Mouse (Mus musculus) bone marrow macrophage, adult 2 months (primary cell): ENCODE measurements around the gene Il27ra. TPM values are rescaled to one million over a fixed set of nuclear protein-coding genes. Genes with fewer than 3 reads are reported as not detected.
"Not testable (repeated sequence)": the region's sequence is repeated elsewhere in the genome, so short reads cannot be mapped to it uniquely, and the experiment has no call there.

ENCODE experiments used
- H3K27ac ChIP-seq: 2 replicates; pipeline ENCODE4 v1.5.1; 2012; ENCODE audit warnings: low read depth, low read length; ENCODE audit not compliant: insufficient read depth
- H3K4me1 ChIP-seq: 2 replicates; pipeline ENCODE4 v1.6.1; 2012; ENCODE audit warnings: low read length; ENCODE audit not compliant: control insufficient read depth, insufficient read depth
- H3K4me3 ChIP-seq: 2 replicates; pipeline ENCODE4 v1.5.1; 2012; ENCODE audit warnings: mild to moderate bottlenecking, low read length, moderate library complexity; ENCODE audit not compliant: insufficient read depth
- CTCF ChIP-seq: IDR thresholded peaks from 2 replicates; pipeline ENCODE4 v1.5.1; 2012; ENCODE audit warnings: low read depth, mild to moderate bottlenecking, low read length, moderate library complexity
- POLR2A ChIP-seq: IDR thresholded peaks from 2 replicates; pipeline ENCODE4 v1.6.1; 2012; ENCODE audit warnings: mild to moderate bottlenecking, low read depth, low read length, borderline replicate concordance
- polyA plus RNA-seq: library from polyadenylated mRNA; stranded (reverse); fragments of >200 nt; gene quantifications from 2 replicates; pipeline ENCODE4 v1.2.4, GENCODE M21; 2012; ENCODE audit not compliant: missing spikeins, insufficient read depth, insufficient read length

Il27ra gene
- polyA plus RNA-seq, 1 experiment = 0.68 TPM

DNA sequence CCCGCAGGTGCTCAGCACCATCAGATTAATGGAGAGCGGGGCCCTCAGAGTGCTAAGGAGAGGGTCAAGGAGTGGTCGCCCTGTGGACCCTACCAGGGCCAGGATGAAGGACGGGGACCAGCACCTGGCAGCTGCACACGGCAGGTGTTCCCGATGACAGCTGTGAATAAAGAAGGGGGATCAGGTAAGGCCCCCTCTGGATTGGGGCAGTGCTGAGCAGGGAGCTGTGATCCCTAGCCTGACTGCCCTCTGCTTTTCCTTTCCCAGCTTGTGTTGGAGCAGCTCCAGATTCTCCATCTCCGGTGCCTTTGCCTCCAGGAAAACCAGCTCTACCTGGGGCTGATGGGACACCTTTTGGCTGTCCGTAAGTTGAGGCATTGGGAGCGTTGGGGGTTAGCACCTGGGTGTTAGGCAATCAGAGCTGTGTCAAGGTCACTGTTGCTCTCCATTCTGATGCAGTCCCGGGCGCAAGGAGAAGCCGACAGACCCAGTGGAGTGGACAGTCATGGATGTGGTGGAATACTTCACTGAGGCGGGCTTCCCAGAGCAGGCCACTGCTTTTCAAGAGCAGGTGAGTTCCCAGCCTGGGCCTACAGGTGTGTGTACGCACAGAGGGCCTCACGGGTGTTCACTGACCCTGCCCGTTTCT is 43.2 kb downstream of the Il27ra start:
- Histone ChIP-seq H3K4me1 (peaks cover 20% of the 10 kb centered on the region), H3K4me3 (peak overlapping the region; percentile 67), H3K27ac (no peak overlapping the region)
- no peak for TF ChIP-seq POLR2A
- no peak for TF ChIP-seq CTCF

DNA sequence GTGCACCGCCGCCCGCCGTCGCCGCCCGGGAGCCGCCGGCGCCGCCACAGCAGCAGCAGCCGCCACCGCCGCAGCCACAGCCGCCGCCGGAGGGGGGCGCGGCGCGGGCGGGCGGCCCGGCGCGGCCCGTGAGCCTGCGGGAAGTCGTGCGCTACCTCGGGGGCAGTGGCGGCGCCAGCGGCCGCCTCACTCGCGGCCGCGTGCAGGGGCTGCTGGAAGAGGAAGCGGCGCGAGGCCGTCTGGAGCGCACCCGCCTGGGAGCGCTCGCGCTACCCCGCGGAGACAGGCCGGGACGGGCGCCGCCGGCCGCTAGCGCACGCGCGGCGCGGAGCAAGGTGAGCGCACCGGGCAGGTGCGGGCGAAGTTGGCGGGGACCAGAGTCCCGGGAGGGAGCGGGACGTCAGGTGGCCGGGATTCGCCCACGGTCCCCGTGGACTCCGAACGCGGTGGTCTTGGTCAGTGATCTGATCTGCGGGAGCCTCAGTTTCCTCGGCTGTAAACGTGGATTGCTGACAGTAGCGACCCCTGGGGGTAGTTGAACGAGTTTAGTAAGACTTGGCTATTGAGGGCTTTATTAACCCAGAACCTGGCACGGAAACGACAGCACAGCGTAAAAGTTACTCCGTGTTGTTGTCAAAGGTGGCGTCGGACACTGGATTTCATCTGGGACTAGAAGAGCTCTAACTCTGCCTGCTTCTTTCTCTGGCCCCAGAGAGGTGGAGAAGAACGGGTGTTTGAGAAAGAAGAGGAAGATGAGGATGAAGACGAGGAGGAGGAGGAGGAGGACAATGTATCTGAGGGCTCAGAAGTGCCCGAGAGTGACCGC is 43.9 kb downstream of the Il27ra start:
- Histone ChIP-seq H3K27ac (peak overlapping the region; percentile 55), H3K4me3 (peak overlapping the region; percentile 67), H3K4me1 (peaks cover 23% of the 10 kb centered on the region)
- TF ChIP-seq POLR2A (no peak), CTCF (no peak; the same call in 1 of the 2 replicates)

DNA sequence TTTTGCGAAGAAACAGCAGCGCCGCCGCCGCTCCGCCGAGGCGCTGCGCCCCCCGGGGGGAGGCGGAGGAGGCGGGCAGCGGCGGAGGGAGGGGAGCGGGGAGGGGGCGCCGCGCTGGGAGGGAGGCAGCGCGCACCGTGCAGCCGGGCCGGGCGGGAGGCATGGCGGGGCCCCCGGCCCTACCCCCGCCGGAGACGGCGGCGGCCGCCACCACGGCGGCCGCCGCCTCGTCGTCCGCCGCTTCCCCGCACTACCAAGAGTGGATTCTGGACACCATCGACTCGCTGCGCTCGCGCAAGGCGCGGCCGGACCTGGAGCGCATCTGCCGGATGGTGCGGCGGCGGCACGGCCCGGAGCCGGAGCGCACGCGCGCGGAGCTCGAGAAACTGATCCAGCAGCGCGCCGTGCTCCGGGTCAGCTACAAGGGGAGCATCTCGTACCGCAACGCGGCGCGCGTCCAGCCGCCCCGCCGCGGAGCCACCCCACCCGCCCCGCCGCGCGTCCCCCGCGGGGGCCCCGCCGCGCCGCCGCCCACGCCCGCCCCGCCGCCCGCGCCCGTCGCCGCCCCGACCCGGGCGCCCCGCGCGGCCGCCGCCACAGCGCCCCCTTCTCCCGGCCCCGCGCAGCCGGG is 44.8 kb downstream of the Il27ra start, which contains the start of gene Samd1:
Samd1 (plus strand) TSS at position 162 of the 631 bp plus-strand sequence.
- Histone ChIP-seq H3K4me1 (peaks cover 21% of the 10 kb centered on the region), H3K27ac (peak within 1 kb of the TSS; percentile 77), H3K4me3 (peak within 1 kb of the TSS; percentile 76)
- TF ChIP-seq POLR2A (no peak), CTCF (no peak)

DNA sequence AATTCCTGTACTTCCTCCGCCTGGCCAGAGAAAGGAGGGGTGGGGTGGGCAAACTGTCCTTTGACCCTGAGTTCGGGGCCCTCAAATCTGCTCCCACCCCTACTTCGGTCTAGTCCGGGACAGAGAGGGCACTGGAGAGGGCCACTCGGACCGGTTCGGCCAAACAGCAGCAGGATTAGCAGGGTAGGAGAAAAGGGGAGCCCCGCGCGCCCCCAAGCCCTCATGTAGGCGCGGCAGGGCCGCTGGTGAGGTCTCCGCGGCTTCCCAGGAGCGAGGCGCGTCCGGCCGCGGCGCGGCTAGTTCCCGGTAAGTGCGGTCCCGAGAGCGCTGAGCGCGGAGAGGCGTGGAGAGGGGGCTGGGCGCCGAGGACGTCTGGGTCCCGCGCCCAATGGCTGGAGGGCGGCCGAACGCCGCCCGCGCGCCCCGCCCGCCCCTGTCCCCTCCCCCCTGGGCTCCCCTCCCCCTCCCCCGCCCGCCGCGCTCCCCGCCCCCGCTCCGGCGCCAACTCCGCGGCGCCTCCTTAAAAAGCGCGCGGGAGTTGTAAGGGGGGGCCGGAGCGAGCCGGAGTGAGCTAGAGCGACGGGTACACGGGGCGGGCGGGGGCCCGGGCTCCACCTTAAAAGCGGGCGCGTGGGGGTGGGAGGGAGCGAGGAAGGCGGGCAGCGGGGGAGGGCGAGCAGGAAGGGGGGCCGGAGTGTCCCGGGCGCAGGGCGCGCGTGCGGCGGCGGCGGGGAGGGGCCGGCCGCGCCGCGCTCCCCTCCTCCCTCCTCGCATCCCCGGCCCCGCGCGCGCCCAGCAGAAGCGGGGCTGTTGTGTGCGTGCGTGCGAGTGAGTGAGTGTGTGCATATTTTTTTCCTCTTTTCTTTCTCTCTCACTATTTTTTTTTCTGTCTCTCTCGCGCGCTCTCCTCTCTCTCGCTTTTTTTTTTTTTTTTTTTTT is 45.6 kb downstream of the Il27ra start:
- peak overlapping the region; percentile 77 for H3K27ac ChIP-seq
- peaks cover 21% of the 10 kb centered on the region for H3K4me1 ChIP-seq
- TF ChIP-seq CTCF = no peak
- peak; percentile 7; the same call in 1 of the 2 replicates for TF ChIP-seq POLR2A
- peak overlapping the region; percentile 76 for H3K4me3 ChIP-seq

DNA sequence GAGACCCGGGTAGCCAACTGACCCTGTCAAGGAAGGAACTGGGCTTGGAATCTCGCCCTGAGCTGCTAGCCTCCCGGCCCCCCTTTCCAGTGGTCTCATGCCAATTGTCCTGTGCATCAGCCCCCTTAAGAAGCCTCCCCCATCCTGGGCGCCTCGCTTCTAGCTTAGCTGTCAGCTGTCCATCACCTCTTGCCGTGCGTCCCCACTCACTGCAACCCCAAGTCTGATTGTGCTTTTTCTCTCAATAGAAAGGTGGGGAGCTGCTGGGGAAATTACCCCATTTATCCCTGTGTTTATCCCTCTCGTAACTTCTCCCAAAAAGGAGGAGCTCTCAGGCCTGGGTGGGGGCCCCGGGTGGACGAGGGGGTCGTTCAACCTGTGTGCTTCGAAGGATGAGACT is 46.4 kb downstream of the Il27ra start:
- no peak for TF ChIP-seq POLR2A
- TF ChIP-seq CTCF = no peak
- Histone ChIP-seq H3K27ac (0 out of 2 replicates have a peak overlapping the region, but pooled peaks have one; percentile 70), H3K4me1 (peaks cover 21% of the 10 kb centered on the region), H3K4me3 (peak overlapping the region; percentile 71; the same call in 1 of the 2 replicates)

DNA sequence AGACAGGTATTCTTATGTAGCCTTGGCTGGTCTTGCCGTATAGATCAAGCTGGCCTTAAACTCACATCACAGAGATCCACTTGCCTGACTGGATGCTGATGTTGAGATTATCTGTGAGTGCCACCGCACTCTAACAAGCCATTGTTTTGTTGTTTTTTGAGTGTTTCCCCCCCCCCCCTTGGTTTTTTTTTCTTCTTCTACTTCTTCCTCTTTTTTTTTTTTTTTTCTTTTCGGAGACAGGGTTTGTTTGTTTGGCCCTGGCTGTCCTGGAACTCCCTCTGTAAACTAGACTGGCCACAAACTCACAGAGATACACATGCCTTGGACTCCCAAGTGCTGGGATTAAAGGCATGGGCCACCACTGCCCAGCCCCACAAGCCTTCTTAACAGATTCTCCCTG is 48.4 kb downstream of the Il27ra start:
- Histone ChIP-seq H3K4me3 (no peak overlapping the region), H3K27ac (peak overlapping the region; percentile 33; the same call in 1 of the 2 replicates), H3K4me1 (peaks cover 28% of the 10 kb centered on the region)
- no peak for TF ChIP-seq CTCF
- no peak for TF ChIP-seq POLR2A

DNA sequence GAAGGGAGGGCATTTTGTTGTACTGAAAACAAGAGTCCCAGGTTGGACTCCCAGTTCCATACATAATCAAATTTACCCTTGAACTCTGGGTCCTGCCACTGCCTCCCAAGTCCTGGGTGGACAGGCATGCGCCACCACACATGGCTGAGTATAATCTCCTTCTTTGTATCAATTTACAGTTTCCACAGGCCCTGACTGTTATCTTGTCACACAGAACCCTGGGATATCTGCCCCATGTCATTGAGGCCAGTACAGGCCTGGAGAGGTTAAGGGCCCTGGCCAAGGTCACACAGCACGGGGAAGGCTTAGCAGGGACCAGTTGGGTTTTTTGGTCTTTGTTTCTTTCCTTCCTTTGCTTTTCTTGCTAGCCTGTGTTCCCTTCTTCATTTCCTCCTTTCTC is 49.9 kb downstream of the Il27ra start:
- TF ChIP-seq CTCF = no peak
- no peak for TF ChIP-seq POLR2A
- H3K27ac ChIP-seq = no peak overlapping the region
- peaks cover 36% of the 10 kb centered on the region for H3K4me1 ChIP-seq
- no peak overlapping the region for H3K4me3 ChIP-seq

DNA sequence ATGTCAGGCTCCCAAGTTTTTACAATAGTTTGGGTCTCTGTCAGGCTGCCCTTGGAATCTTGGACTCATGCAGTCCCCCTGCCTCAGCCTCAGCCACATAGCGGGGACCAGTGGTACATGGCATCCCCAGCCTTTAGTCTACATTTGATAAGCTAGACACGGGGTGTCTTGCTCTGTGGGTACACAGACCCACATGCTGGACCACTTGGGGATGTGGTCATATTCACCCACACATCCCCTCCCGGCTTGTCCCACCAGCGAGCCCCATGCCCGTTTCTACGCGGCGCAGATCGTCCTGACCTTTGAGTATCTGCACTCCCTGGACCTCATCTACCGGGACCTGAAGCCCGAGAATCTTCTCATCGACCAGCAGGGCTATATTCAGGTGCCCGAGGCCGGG is 52.2 kb downstream of the Il27ra start:
- TF ChIP-seq CTCF = no peak
- TF ChIP-seq POLR2A = no peak
- no peak overlapping the region for H3K4me3 ChIP-seq
- H3K4me1 ChIP-seq = peaks cover 34% of the 10 kb centered on the region
- no peak overlapping the region for H3K27ac ChIP-seq

DNA sequence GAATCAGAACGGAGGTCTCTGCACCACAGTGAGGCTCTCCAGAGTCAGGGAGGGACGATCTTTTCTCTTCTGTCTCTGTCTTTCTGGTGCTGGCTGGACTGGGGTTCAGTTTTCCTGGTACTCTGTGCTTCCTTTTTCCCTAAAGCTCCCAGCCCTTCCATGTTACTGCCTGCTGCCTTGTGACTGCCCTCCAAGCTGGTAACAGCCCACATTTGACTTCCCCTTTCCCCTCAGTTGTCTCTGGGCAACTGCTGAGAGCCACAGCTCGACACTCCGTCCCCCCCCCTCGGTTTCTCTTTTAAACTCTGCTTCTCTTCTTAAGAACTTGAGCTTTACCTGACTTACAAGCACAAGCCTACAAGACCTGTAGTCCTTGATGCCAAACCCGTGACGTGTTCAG is 53.1 kb downstream of the Il27ra start:
- H3K4me3 ChIP-seq = peak overlapping the region; percentile 31
- peak overlapping the region; percentile 85 for H3K27ac ChIP-seq
- H3K4me1 ChIP-seq = peaks cover 28% of the 10 kb centered on the region
- TF ChIP-seq POLR2A = no peak; the same call in 1 of the 2 replicates

DNA sequence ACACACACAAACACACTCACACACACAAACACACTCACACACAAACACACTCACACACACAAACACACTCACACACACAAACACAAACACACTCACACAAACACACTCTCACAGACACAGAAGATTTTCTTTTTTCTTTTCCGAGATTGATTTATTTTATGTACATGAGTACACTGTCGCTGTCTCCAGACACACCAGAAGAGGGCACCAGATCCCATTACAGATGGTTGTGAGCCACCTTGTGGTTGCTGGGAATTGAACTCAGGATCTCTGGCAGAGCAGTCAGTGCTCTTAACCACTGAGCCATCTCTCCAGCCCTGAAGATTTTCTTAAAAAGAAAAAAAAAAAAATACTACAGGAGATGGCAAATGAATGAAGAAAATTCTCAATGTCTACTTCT is 59.2 kb downstream of the Il27ra start:
- not testable (repeated sequence) for H3K4me1 ChIP-seq, H3K27ac ChIP-seq

More for the DNA sequence above, 59.2 kb downstream of the Il27ra start:
- H3K4me3 ChIP-seq = not testable (repeated sequence)
